Mouse (Mus musculus) brain, adult 10 weeks (tissue): ENCODE data around the gene Ccr1l1. TPM values are rescaled to one million over a fixed set of nuclear protein-coding genes. Genes with fewer than 3 reads are reported as not detected.

Experiments used
- polyA plus RNA-seq: library from polyadenylated mRNA; stranded (reverse); fragments of 350-450 nt; fragmentation: Illumina TruSeq; extraction: RNeasy Lipid Tissue Mini Kit (QIAGEN cat#74804); gene quantifications from one replicate; pipeline ENCODE4 v1.2.3, GENCODE M21; 2015; ENCODE audit warnings: low read depth, low replicate concordance

The Ccr1l1 gene
- not detected for polyA plus RNA-seq

GRCm38 (mm10) chr9:123978308-123978707 lies at the start of gene Ccr1l1:
TSS of gene Ccr1l1 (minus strand) at chr9:123978408.

GRCm38 (mm10) chr9:124021672-124022071 lies 43.5 kb upstream of the Ccr1l1 start, which contains the start of gene Ccr3:
TSS of gene Ccr3 (plus strand) at chr9:124021972.

GRCm38 (mm10) chr9:123968290-123968912 lies 9.8 kb downstream of the Ccr1l1 start, which contains the start of gene Ccr1:
TSS of gene Ccr1 (minus strand) at chr9:123968692.

Other genes with a start within 250 kb of the Ccr1l1 start
- gene Cxcr6, start 171.9 kb downstream of the Ccr1l1 start, polyA plus RNA-seq, result not detected
- gene Fyco1, start 126.5 kb downstream of the Ccr1l1 start, polyA plus RNA-seq, result 20.7 TPM
- gene Xcr1, start 116.4 kb downstream of the Ccr1l1 start, polyA plus RNA-seq, result not detected
- 0.30 TPM for gene Ccr1, start 9.7 kb downstream of the Ccr1l1 start, polyA plus RNA-seq
- gene Ccr3, start 43.6 kb upstream of the Ccr1l1 start, polyA plus RNA-seq, result not detected
- gene Ccr2, start 123.5 kb upstream of the Ccr1l1 start, polyA plus RNA-seq, result 0.30 TPM
- gene Ccr5, start 143.1 kb upstream of the Ccr1l1 start, polyA plus RNA-seq, result 5.4 TPM